Mouse (Mus musculus): ENCODE results near the gene Rbbp8nl.

DNA sequence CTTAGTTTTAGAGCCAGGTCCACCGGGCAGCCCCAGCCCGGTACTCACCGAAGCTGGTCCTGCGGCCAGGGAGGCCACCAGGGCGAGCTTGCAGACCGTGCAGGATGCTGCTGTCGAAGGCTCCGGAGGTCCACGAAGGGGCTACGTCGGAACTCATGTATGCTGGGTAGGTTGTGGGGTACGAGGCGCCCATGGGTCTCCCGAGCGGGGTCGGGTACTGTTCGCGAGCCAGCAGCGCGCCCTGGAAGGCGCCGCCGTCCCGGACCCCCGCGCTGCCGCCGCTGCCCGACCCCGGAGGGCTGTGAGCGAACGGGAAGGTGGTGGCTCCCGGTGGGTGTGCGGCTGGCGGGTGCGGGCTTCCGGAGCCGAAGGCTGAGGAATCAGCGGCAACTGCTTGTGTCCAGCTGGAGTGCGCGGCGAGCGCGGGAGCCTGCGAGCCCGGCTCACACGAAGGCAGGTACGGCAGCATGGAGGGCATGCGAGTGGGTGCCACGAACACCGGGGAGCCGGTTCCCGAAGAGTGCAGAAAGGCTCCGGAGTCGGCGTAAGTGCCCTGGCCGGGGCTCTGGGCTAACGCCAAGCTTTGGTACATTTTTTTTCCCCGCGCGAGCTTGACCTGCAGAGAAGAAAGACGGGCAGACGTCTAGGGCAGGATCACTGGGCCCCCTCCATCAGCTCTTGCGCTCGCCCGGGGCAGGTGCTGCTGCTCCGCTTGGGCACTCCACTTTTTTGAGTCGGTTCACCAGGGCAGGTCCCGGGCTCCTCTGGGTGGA lies 44.3 kb upstream of the Rbbp8nl start:
- TF ChIP-seq CTCF (conservative IDR thresholded peaks at IDR 0.05; ENCODE audit: low read length) (no peak), NANOG (IDR thresholded peaks at IDR 0.05; ENCODE audit: borderline replicate concordance, low read length) (no peak), POU5F1 (IDR thresholded peaks at IDR 0.05; ENCODE audit: borderline replicate concordance, low read length) (no peak)

Data from E14TG2a.4 (cell line).